13 mouse cellular contexts compared by ENCODE assay signal in genomic region chr1:126094346-126094745, GRCm38 (mm10).
DNase-seq lines count a peak whose midpoint lies in the region.
"Had no signal": no experiment of that assay in that cellular context is flagged by ENCODE, and none has a peak within 500 bp of the region (broad histone marks: within the 10 kb centered on the region; RNA-seq: fewer than 3 reads in every experiment).

No protein-coding gene starts in this region.

- intact Hi-C loops in heart, postnatal 25 days (cut with DNase I): no loop called here

- DNase-seq in adrenal gland, adult (ENCODE audit: inconsistent age in 2 of 2, low spot score in 1 of 2): peak; percentile 14 to 75
- DNase-seq in adrenal gland, postnatal 4 days (ENCODE audit: low spot score in 2 of 2): no peak
- DNase-seq in adrenal gland, adult 8-10 months: peak; percentile 17
- DNase-seq in adrenal gland, postnatal 25 days: no peak
- peak; percentile 56 for DNase-seq in heart, adult 11 months
- no peak for DNase-seq in heart, postnatal 25 days (ENCODE audit: low spot score)
- DNase-seq: B cell, adult 2 months; cerebellum, adult 11-12 months; cerebellum, adult 2 months; cerebellum, adult 9-10 months; cerebellum, postnatal 10 days; cerebellum, postnatal 25 days; forebrain, postnatal 0 days had no signal

Comparison
In these comparisons a context has a peak if more than half of its experiments do, and no peak if none do; other contexts are left out.
1. DNase-seq: peak in adrenal gland, adult (2 of 2), adrenal gland, adult 8-10 months (single experiment) and heart, adult 11 months (single experiment); none in adrenal gland, postnatal 4 days (0 of 2), adrenal gland, postnatal 25 days (single experiment) and heart, postnatal 25 days (single experiment).